Mouse (Mus musculus): Measurements from ENCODE around the gene Anapc16. TPM values are rescaled to one million over a fixed set of nuclear protein-coding genes. Genes with fewer than 3 reads are reported as not detected.

Gene Anapc16
- 89.1 and 90.4 TPM in 2 replicates for polyA plus RNA-seq (2014; fragmentation: Nextera tagmentation; extraction: Ambion mirVana)

GRCm38 (mm10) chr10:60002673-60003212, at the start of gene Anapc16, which contains the start of gene Ascc1:
Anapc16 (minus strand) TSS chr10:60003135.
Ascc1 (plus strand) TSS chr10:60002805.
- H3K4me2 ChIP-seq (ENCODE audit: low read depth): peak within 1 kb of the TSS; percentile 70
- H3K9ac ChIP-seq (ENCODE audit: low read length): peak within 1 kb of the TSS; percentile 82
- H3K9me3 ChIP-seq (ENCODE audit: control insufficient read depth, low read length): no peaks in the 10 kb centered on the region
- WGBS: 0% methylated on average over 51 of the region's 51 CpGs
- H3K27me3 ChIP-seq (ENCODE audit: control insufficient read depth, insufficient read depth, low read length): no peaks in the 10 kb centered on the region
- H3K4me1 ChIP-seq (ENCODE audit: control insufficient read depth, insufficient read depth, low read length): 0 out of 2 replicates have a peak, but pooled peaks cover 4% of the 10 kb centered on the region
- peak within 1 kb of the TSS; percentile 57 for H3K4me3 ChIP-seq (ENCODE audit: low read depth, low read length)
- ATAC-seq (ENCODE audit: insufficient read depth, low FRiP score, low TSS enrichment) (peak; percentile 95), DNase-seq (ENCODE audit: low spot score) (peak; percentile 99)
- peak within 1 kb of the TSS; percentile 93 for H3K27ac ChIP-seq (ENCODE audit: low read depth, low read length)
- H3K36me3 ChIP-seq (ENCODE audit: control insufficient read depth, insufficient read depth, low read length): no peaks in the 10 kb centered on the region

GRCm38 (mm10) chr10:60050581-60050980, 47.6 kb upstream of the Anapc16 start:
- no peaks in the 10 kb centered on the region for H3K27me3 ChIP-seq (ENCODE audit: control insufficient read depth, insufficient read depth, low read length)
- H3K9ac ChIP-seq (ENCODE audit: low read length): no peak overlapping the region
- H3K4me2 ChIP-seq (ENCODE audit: low read depth): no peak overlapping the region
- no peak overlapping the region for H3K27ac ChIP-seq (ENCODE audit: low read depth, low read length)
- DNase-seq (ENCODE audit: low spot score) (no peak), ATAC-seq (ENCODE audit: insufficient read depth, low FRiP score, low TSS enrichment) (no peak)
- WGBS: 95% methylated on average over 10 of the region's 10 CpGs
- H3K9me3 ChIP-seq (ENCODE audit: control insufficient read depth, low read length): no peaks in the 10 kb centered on the region
- no peaks in the 10 kb centered on the region for H3K4me1 ChIP-seq (ENCODE audit: control insufficient read depth, insufficient read depth, low read length)
- no peaks in the 10 kb centered on the region for H3K36me3 ChIP-seq (ENCODE audit: control insufficient read depth, insufficient read depth, low read length)
- no peak overlapping the region for H3K4me3 ChIP-seq (ENCODE audit: low read depth, low read length)

GRCm38 (mm10) chr10:60046696-60047095, 43.8 kb upstream of the Anapc16 start:
- DNase-seq (ENCODE audit: low spot score) (no peak), ATAC-seq (ENCODE audit: insufficient read depth, low FRiP score, low TSS enrichment) (no peak)
- H3K4me1 ChIP-seq (ENCODE audit: control insufficient read depth, insufficient read depth, low read length): no peaks in the 10 kb centered on the region
- WGBS: 76% methylated on average over 5 of the region's 5 CpGs
- H3K4me2 ChIP-seq (ENCODE audit: low read depth): no peak overlapping the region
- no peak overlapping the region for H3K4me3 ChIP-seq (ENCODE audit: low read depth, low read length)
- H3K27ac ChIP-seq (ENCODE audit: low read depth, low read length): no peak overlapping the region
- no peaks in the 10 kb centered on the region for H3K27me3 ChIP-seq (ENCODE audit: control insufficient read depth, insufficient read depth, low read length)
- no peaks in the 10 kb centered on the region for H3K9me3 ChIP-seq (ENCODE audit: control insufficient read depth, low read length)
- no peaks in the 10 kb centered on the region for H3K36me3 ChIP-seq (ENCODE audit: control insufficient read depth, insufficient read depth, low read length)
- no peak overlapping the region for H3K9ac ChIP-seq (ENCODE audit: low read length)

GRCm38 (mm10) chr10:60042350-60042922, 39.5 kb upstream of the Anapc16 start:
- Histone ChIP-seq H3K9me3 (ENCODE audit: control insufficient read depth, low read length) (no peaks in the 10 kb centered on the region), H3K27me3 (ENCODE audit: control insufficient read depth, insufficient read depth, low read length) (no peaks in the 10 kb centered on the region), H3K27ac (ENCODE audit: low read depth, low read length) (no peak overlapping the region), H3K4me2 (ENCODE audit: low read depth) (no peak overlapping the region), H3K4me3 (ENCODE audit: low read depth, low read length) (no peak overlapping the region), H3K4me1 (ENCODE audit: control insufficient read depth, insufficient read depth, low read length) (no peaks in the 10 kb centered on the region), H3K9ac (ENCODE audit: low read length) (no peak overlapping the region), H3K36me3 (ENCODE audit: control insufficient read depth, insufficient read depth, low read length) (no peaks in the 10 kb centered on the region)
- DNase-seq (ENCODE audit: low spot score) (no peak), ATAC-seq (ENCODE audit: insufficient read depth, low FRiP score, low TSS enrichment) (no peak)
- 74% methylated on average over 8 of the region's 8 CpGs for WGBS

- Histone ChIP-seq H3K27ac (ENCODE audit: low read depth, low read length) (no peak overlapping the region), H3K4me2 (ENCODE audit: low read depth) (no peak overlapping the region), H3K9me3 (ENCODE audit: control insufficient read depth, low read length) (no peaks in the 10 kb centered on the region), H3K36me3 (ENCODE audit: control insufficient read depth, insufficient read depth, low read length) (no peaks in the 10 kb centered on the region), H3K27me3 (ENCODE audit: control insufficient read depth, insufficient read depth, low read length) (no peaks in the 10 kb centered on the region), H3K4me3 (ENCODE audit: low read depth, low read length) (no peak overlapping the region), H3K9ac (ENCODE audit: low read length) (no peak overlapping the region), H3K4me1 (ENCODE audit: control insufficient read depth, insufficient read depth, low read length) (0 out of 2 replicates have a peak, but pooled peaks cover 2% of the 10 kb centered on the region)
- 80% methylated on average over 4 of the region's 4 CpGs for whole genome bisulfite sequencing
- no peak for DNase-seq (ENCODE audit: low spot score)
- ATAC-seq (ENCODE audit: insufficient read depth, low FRiP score, low TSS enrichment): no peak
These were observed 32.8 kb upstream of the Anapc16 start for GRCm38 (mm10) chr10:60035744-60036143.

- Histone ChIP-seq H3K4me3 (ENCODE audit: low read depth, low read length) (no peak overlapping the region), H3K4me2 (ENCODE audit: low read depth) (no peak overlapping the region), H3K27ac (ENCODE audit: low read depth, low read length) (no peak overlapping the region), H3K4me1 (ENCODE audit: control insufficient read depth, insufficient read depth, low read length) (0 out of 2 replicates have a peak, but pooled peaks cover 2% of the 10 kb centered on the region), H3K36me3 (ENCODE audit: control insufficient read depth, insufficient read depth, low read length) (no peaks in the 10 kb centered on the region), H3K9ac (ENCODE audit: low read length) (no peak overlapping the region), H3K9me3 (ENCODE audit: control insufficient read depth, low read length) (no peaks in the 10 kb centered on the region), H3K27me3 (ENCODE audit: control insufficient read depth, insufficient read depth, low read length) (no peaks in the 10 kb centered on the region)
- WGBS: 79% methylated on average over 3 of the region's 3 CpGs
- DNase-seq (ENCODE audit: low spot score) (no peak), ATAC-seq (ENCODE audit: insufficient read depth, low FRiP score, low TSS enrichment) (no peak)
These were observed 31.7 kb upstream of the Anapc16 start for GRCm38 (mm10) chr10:60034621-60035020.

GRCm38 (mm10) chr10:60033064-60033463, 30.1 kb upstream of the Anapc16 start:
- Histone ChIP-seq H3K27ac (ENCODE audit: low read depth, low read length) (no peak overlapping the region), H3K36me3 (ENCODE audit: control insufficient read depth, insufficient read depth, low read length) (no peaks in the 10 kb centered on the region), H3K4me3 (ENCODE audit: low read depth, low read length) (no peak overlapping the region), H3K9ac (ENCODE audit: low read length) (no peak overlapping the region), H3K27me3 (ENCODE audit: control insufficient read depth, insufficient read depth, low read length) (no peaks in the 10 kb centered on the region), H3K9me3 (ENCODE audit: control insufficient read depth, low read length) (no peaks in the 10 kb centered on the region), H3K4me1 (ENCODE audit: control insufficient read depth, insufficient read depth, low read length) (0 out of 2 replicates have a peak, but pooled peaks cover 2% of the 10 kb centered on the region), H3K4me2 (ENCODE audit: low read depth) (no peak overlapping the region)
- DNase-seq (ENCODE audit: low spot score) (no peak), ATAC-seq (ENCODE audit: insufficient read depth, low FRiP score, low TSS enrichment) (no peak)
- WGBS: 55% methylated on average over 5 of the region's 5 CpGs

- Histone ChIP-seq H3K27me3 (ENCODE audit: control insufficient read depth, insufficient read depth, low read length) (no peaks in the 10 kb centered on the region), H3K4me1 (ENCODE audit: control insufficient read depth, insufficient read depth, low read length) (0 out of 2 replicates have a peak, but pooled peaks cover 2% of the 10 kb centered on the region), H3K27ac (ENCODE audit: low read depth, low read length) (no peak overlapping the region), H3K9ac (ENCODE audit: low read length) (no peak overlapping the region), H3K36me3 (ENCODE audit: control insufficient read depth, insufficient read depth, low read length) (no peaks in the 10 kb centered on the region), H3K4me3 (ENCODE audit: low read depth, low read length) (no peak overlapping the region), H3K9me3 (ENCODE audit: control insufficient read depth, low read length) (no peaks in the 10 kb centered on the region), H3K4me2 (ENCODE audit: low read depth) (no peak overlapping the region)
- DNase-seq (ENCODE audit: low spot score) (no peak), ATAC-seq (ENCODE audit: insufficient read depth, low FRiP score, low TSS enrichment) (no peak)
- 56% methylated on average over 2 of the region's 2 CpGs for whole genome bisulfite sequencing
These were observed 29.7 kb upstream of the Anapc16 start for GRCm38 (mm10) chr10:60032622-60033021.

- 82% methylated on average over 2 of the region's 2 CpGs for WGBS
- no peak for DNase-seq (ENCODE audit: low spot score)
- Histone ChIP-seq H3K9me3 (ENCODE audit: control insufficient read depth, low read length) (no peaks in the 10 kb centered on the region), H3K9ac (ENCODE audit: low read length) (no peak overlapping the region), H3K27ac (ENCODE audit: low read depth, low read length) (no peak overlapping the region), H3K4me2 (ENCODE audit: low read depth) (no peak overlapping the region), H3K27me3 (ENCODE audit: control insufficient read depth, insufficient read depth, low read length) (no peaks in the 10 kb centered on the region), H3K36me3 (ENCODE audit: control insufficient read depth, insufficient read depth, low read length) (no peaks in the 10 kb centered on the region), H3K4me1 (ENCODE audit: control insufficient read depth, insufficient read depth, low read length) (0 out of 2 replicates have a peak, but pooled peaks cover 2% of the 10 kb centered on the region), H3K4me3 (ENCODE audit: low read depth, low read length) (no peak overlapping the region)
- no peak for ATAC-seq (ENCODE audit: insufficient read depth, low FRiP score, low TSS enrichment)
These were observed 29.1 kb upstream of the Anapc16 start for GRCm38 (mm10) chr10:60031985-60032384.
